Mouse (Mus musculus): ENCODE data around the gene Lrba. TPM values are rescaled to one million over a fixed set of nuclear protein-coding genes. Genes with fewer than 3 reads are reported as not detected.
A peak's percentile ranks its signal among the peaks of the same experiment; 100 is the strongest.

Lrba gene
- polyA plus RNA-seq, 1 experiment from 2014 or later, result 2.4 TPM

GRCm38 (mm10) chr3:86518506-86519109 is 294.1 kb downstream of the Lrba start:
- no peak for ATAC-seq (ENCODE audit: insufficient read depth)

DNA sequence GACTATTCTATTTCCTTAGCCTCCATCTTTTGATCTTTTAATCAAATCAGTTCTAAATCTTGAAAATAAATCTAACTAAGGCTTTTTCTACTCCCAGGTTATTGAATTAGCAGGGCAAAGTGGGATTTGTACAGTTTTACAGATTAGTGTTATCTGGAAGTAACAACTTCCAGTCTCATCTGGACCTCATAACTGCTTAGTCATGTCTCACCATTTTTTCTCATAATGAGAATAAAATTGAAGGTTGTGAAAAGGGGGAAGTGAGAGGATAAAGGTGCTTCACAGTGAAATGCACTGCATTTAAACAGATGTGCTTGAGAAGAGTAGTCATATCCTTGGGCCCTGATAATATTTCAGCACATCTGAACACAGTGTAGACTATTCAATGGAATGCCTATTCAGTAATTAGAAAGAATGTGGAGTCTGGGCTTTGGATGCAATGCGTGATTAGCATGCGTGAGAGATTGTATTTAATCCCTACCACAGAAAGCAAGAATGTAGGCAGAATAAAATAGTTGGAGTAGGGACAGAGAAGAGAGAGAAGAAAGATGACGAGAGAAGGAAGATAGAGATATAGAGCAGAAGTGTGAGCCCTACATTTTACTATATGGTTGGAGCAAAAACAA is 298.5 kb downstream of the Lrba start:
- no peak for ATAC-seq (ENCODE audit: insufficient read depth)
- Histone ChIP-seq H3K36me3 (replicated peaks) (no peaks in the 10 kb centered on the region), H3K27ac (replicated peaks) (no peak overlapping the region), H3K4me2 (no peak overlapping the region), H3K27me3 (no peaks in the 10 kb centered on the region), H3K9me3 (replicated peaks) (no peaks in the 10 kb centered on the region), H3K4me1 (replicated peaks) (no peaks in the 10 kb centered on the region), H3K9ac (no peak overlapping the region), H3K4me3 (replicated peaks) (no peak overlapping the region)
- 80% methylated on average over 3 of the region's 3 CpGs for WGBS (ENCODE audit: insufficient replicate concordance)

More at GRCm38 (mm10) chr3:86518506-86519109, 294.1 kb downstream of the Lrba start:
- 67% methylated on average over 2 of the region's 2 CpGs for WGBS (ENCODE audit: insufficient replicate concordance)
- Histone ChIP-seq H3K27ac (replicated peaks) (no peak overlapping the region), H3K9ac (no peak overlapping the region), H3K4me3 (replicated peaks) (no peak overlapping the region), H3K36me3 (replicated peaks) (no peaks in the 10 kb centered on the region), H3K4me2 (no peak overlapping the region), H3K9me3 (replicated peaks) (no peaks in the 10 kb centered on the region), H3K27me3 (no peaks in the 10 kb centered on the region), H3K4me1 (replicated peaks) (no peaks in the 10 kb centered on the region)

DNA sequence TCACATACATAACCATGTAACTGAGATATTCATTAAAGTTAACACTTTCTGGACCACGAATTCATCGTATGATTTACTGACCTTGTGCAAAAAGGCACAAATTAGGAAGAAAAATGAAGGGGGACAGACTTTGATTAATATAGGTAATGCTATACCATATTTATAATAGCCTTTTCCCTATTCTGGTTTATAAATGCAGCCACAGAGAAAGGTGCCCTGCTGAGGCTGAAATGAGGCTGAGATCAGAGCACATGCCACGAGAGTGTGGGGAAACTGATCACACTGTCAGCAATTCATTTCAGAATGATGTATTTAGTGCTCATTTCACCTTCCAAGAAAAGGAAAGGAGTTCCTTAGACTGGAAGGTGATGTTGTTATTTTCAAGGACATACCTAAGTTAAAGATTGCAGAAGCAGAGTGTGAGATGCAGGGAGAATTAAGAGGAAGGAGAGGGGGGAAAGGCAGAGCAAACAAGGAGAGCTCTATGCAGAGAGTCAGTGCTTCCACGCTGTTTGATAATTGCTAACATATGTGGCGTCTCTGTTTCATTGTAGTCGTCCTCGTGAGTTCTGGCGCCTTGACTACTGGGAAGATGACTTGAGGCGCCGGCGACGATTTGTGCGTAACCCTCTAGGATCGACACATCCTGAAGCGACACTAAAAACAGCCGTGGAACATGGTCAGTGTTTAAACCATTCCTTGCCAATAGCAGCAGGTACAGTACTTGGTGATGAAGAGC is 307.2 kb downstream of the Lrba start:
- H3K27ac ChIP-seq (replicated peaks), result no peak overlapping the region
- H3K4me2 ChIP-seq, result no peak overlapping the region
- ATAC-seq (ENCODE audit: insufficient read depth), result no peak
- no peaks in the 10 kb centered on the region for H3K9me3 ChIP-seq (replicated peaks)
- no peak overlapping the region for H3K4me3 ChIP-seq (replicated peaks)
- H3K27me3 ChIP-seq, result no peaks in the 10 kb centered on the region
- no peak overlapping the region for H3K9ac ChIP-seq
- 82% methylated on average over 16 of the region's 16 CpGs for WGBS (ENCODE audit: insufficient replicate concordance)
- H3K4me1 ChIP-seq (replicated peaks), result no peaks in the 10 kb centered on the region
- no peaks in the 10 kb centered on the region for H3K36me3 ChIP-seq (replicated peaks)

DNA sequence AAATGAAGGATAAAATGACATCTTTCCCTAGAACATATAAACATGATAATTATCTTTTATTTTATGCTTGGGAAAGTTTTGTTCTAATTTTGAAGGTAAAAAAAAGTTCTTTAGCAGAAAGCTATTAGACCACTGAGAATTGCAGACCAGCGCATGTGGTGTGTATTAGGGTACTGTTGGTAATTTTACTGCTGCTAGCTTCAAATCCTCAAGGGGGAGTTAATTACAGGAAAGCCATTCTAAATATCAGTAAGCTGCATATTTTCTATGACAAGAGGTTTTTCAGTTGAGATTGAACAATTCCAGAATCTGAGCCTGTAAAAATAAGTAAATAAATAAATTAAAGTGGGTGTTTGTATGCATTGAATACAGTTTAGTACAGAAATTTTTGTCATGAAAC is 312.3 kb downstream of the Lrba start:
- Histone ChIP-seq H3K27me3 (no peaks in the 10 kb centered on the region), H3K4me3 (replicated peaks) (no peak overlapping the region), H3K9me3 (replicated peaks) (no peaks in the 10 kb centered on the region), H3K9ac (no peak overlapping the region), H3K4me2 (no peak overlapping the region), H3K4me1 (replicated peaks) (no peaks in the 10 kb centered on the region), H3K27ac (replicated peaks) (no peak overlapping the region), H3K36me3 (replicated peaks) (no peaks in the 10 kb centered on the region)
- no peak for ATAC-seq (ENCODE audit: insufficient read depth)
- 79% methylated on average over 1 of the region's 1 CpGs for WGBS (ENCODE audit: insufficient replicate concordance)

GRCm38 (mm10) chr3:86538645-86539554 is 314.4 kb downstream of the Lrba start:
- no peaks in the 10 kb centered on the region for H3K36me3 ChIP-seq (replicated peaks)
- no peak overlapping the region; the same call in 1 of the 2 replicates for H3K4me3 ChIP-seq (replicated peaks)
- H3K27ac ChIP-seq (replicated peaks), result peak overlapping the region; percentile 48; the same call in 1 of the 2 replicates
- H3K27me3 ChIP-seq, result no peaks in the 10 kb centered on the region
- no peaks in the 10 kb centered on the region for H3K4me1 ChIP-seq (replicated peaks)
- no peaks in the 10 kb centered on the region for H3K9me3 ChIP-seq (replicated peaks)
- ATAC-seq (ENCODE audit: insufficient read depth), result peak; percentile 37; the same call in 1 of the 2 replicates
- H3K9ac ChIP-seq, result no peak overlapping the region
- 39% methylated on average over 13 of the region's 13 CpGs for WGBS (ENCODE audit: insufficient replicate concordance)
- H3K4me2 ChIP-seq, result peak overlapping the region; percentile 27

- Histone ChIP-seq H3K27me3 (peaks cover 1% of the 10 kb centered on the region; the same call in 1 of the 2 replicates), H3K27ac (replicated peaks) (no peak overlapping the region), H3K36me3 (replicated peaks) (no peaks in the 10 kb centered on the region), H3K9ac (no peak overlapping the region), H3K4me2 (peak overlapping the region; percentile 36), H3K4me1 (replicated peaks) (no peaks in the 10 kb centered on the region), H3K4me3 (replicated peaks) (no peak overlapping the region; the same call in 1 of the 2 replicates), H3K9me3 (replicated peaks) (no peaks in the 10 kb centered on the region)
- peak; percentile 40; the same call in 1 of the 2 replicates for ATAC-seq (ENCODE audit: insufficient read depth)
- WGBS (ENCODE audit: insufficient replicate concordance), result 69% methylated on average over 11 of the region's 11 CpGs
Measured at GRCm38 (mm10) chr3:86539555-86540168, 315.2 kb downstream of the Lrba start.

DNA sequence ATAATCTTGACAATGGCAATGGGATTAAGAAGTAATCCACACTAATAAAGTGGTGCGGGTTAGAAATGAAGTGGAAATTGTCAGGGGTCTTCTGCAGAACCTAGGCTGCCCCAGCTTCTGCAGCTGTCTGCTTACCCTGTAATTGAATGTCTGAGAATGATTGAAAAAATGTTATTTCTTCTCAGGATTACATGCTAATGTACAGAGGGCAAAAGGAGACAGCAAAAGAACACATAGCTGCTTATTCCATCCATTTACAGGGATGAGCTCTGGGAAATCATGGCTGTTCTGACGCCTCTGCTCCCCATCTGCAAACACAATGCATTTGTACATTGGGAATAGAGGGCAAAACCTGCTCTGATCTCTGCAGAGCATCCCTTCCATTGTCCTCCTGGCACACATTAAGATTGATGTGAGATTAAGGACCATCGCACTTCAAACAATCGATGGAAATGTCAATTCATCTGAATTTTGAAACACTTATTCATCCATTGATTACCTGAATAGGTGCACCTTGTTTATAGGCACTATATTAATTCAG is 316.7 kb downstream of the Lrba start:
- Histone ChIP-seq H3K4me3 (replicated peaks) (no peak overlapping the region), H3K4me2 (no peak overlapping the region), H3K27ac (replicated peaks) (no peak overlapping the region), H3K9me3 (replicated peaks) (no peaks in the 10 kb centered on the region), H3K4me1 (replicated peaks) (no peaks in the 10 kb centered on the region), H3K27me3 (peaks cover 7% of the 10 kb centered on the region), H3K9ac (no peak overlapping the region), H3K36me3 (replicated peaks) (no peaks in the 10 kb centered on the region)
- 72% methylated on average over 4 of the region's 4 CpGs for WGBS (ENCODE audit: insufficient replicate concordance)
- no peak for ATAC-seq (ENCODE audit: insufficient read depth)

DNA sequence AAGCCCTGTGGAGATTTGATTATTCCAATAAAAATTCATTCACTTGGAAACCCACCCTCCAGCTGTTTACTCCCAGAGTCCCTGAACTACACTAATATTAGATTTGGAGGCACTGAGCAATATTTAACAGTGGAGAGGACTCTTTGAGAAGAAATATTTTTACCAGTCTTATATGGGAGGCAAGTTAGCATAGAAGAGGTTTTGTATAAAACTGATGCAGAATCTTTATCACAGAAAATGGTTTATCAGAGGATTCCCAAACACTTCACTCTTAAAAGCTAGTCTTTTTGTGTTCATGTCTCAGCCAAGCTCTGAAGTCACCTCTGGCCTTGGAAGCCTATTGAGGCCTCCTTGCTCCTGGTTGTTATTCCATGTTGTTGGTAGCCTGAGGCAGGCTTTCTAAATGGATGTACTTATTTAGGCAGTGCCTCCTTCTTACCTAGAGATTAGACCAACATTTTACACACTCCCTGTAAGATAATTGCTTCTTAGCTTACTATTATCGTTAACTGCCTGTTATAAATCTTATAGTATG is 317.4 kb downstream of the Lrba start:
- H3K27me3 ChIP-seq, result peaks cover 15% of the 10 kb centered on the region
- H3K36me3 ChIP-seq (replicated peaks), result no peaks in the 10 kb centered on the region
- no peak overlapping the region for H3K9ac ChIP-seq
- no peak overlapping the region for H3K4me2 ChIP-seq
- H3K9me3 ChIP-seq (replicated peaks), result no peaks in the 10 kb centered on the region
- no peak overlapping the region for H3K4me3 ChIP-seq (replicated peaks)
- ATAC-seq (ENCODE audit: insufficient read depth), result no peak
- WGBS (ENCODE audit: insufficient replicate concordance), result 76% methylated on average over 1 of the region's 1 CpGs
- peaks cover 5% of the 10 kb centered on the region for H3K4me1 ChIP-seq (replicated peaks)
- no peak overlapping the region for H3K27ac ChIP-seq (replicated peaks)

DNA sequence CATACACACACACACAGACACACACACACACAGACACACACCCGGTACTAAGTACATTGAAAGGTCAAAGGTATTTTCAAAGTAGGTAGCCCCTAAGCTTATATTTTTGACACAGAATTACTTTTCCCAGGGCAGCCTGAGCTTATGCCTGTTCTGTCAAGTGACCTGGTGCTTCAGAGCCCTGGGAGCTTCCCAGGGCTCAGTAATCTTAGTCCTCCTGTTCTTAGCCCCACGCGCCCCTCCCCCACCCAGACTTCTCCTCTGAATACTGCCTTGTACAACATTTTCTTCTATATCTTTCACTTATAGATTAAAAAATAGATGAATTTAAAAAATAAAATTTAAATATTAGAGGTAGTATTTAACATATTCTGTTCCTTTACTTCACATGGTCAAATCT is 320.3 kb downstream of the Lrba start:
- 49% methylated on average over 3 of the region's 3 CpGs for WGBS (ENCODE audit: insufficient replicate concordance)
- Histone ChIP-seq H3K9me3 (replicated peaks) (no peaks in the 10 kb centered on the region), H3K27me3 (peaks cover 41% of the 10 kb centered on the region), H3K36me3 (replicated peaks) (no peaks in the 10 kb centered on the region), H3K4me1 (replicated peaks) (peaks cover 18% of the 10 kb centered on the region), H3K4me2 (no peak overlapping the region), H3K9ac (no peak overlapping the region), H3K27ac (replicated peaks) (no peak overlapping the region), H3K4me3 (replicated peaks) (no peak overlapping the region)
- ATAC-seq (ENCODE audit: insufficient read depth), result no peak

DNA sequence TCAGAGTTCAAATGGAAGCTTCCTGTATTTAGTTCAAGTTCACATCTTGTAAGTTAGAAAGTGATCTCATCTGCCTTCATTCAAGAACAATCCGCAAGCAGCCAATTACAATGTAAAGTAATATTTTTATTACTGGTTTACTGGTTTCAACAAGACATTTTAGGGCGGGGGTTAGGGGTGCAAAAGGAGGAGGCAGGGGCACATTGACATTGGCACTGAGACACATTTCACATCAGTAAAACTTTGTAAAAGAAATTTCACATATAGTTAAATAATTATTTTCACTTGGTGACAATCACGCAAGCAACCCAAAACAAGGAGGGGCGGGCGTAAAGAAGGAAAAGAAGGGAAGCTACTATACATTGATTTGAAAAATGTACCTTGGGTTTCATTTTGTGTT is 321.5 kb downstream of the Lrba start:
- H3K36me3 ChIP-seq (replicated peaks), result no peaks in the 10 kb centered on the region
- peaks cover 53% of the 10 kb centered on the region for H3K27me3 ChIP-seq

More for the DNA sequence above, 321.5 kb downstream of the Lrba start:
- 23% methylated on average over 5 of the region's 5 CpGs for WGBS (ENCODE audit: insufficient replicate concordance)
- ATAC-seq (ENCODE audit: insufficient read depth), result no peak
- Histone ChIP-seq H3K4me1 (replicated peaks) (peaks cover 18% of the 10 kb centered on the region), H3K27ac (replicated peaks) (no peak overlapping the region), H3K4me2 (peak overlapping the region; percentile 58), H3K9me3 (replicated peaks) (no peaks in the 10 kb centered on the region), H3K9ac (no peak overlapping the region), H3K4me3 (replicated peaks) (peak overlapping the region; percentile 40)
